Mouse (Mus musculus): Measurements from ENCODE around the gene Neurod1.

GRCm38 (mm10) chr2:79405661-79406405, 50.7 kb downstream of the Neurod1 start:
- TF ChIP-seq CTCF (IDR thresholded peaks at IDR 0.05; ENCODE audit: insufficient read depth, low read length) (no peak), POLR2A (IDR thresholded peaks at IDR 0.05; ENCODE audit: borderline replicate concordance, extremely low read depth, low read depth, low read length) (no peak)
